Mouse (Mus musculus) heart, postnatal 25 days (tissue): ENCODE results near the gene Trim60. TPM values are rescaled to one million over a fixed set of nuclear protein-coding genes. Genes with fewer than 3 reads are reported as not detected.
"Not testable (repeated sequence)": the region's sequence is repeated elsewhere in the genome, so short reads cannot be mapped to it uniquely, and the experiment has no call there.

Source experiments
- DNase-seq: peaks from one replicate; pipeline ENCODE4 v3.0.0; 2022; ENCODE audit warnings: low spot score
- intact Hi-C: fragments of 180-260 bp; cut with DNase I; formaldehyde crosslinking; loops from one replicate; pipeline ENCODE4 v1.15.1; 2025
- total RNA-seq, 2 experiments: library from RNA; stranded (reverse); gene quantifications; 2 replicates each; pipeline ENCODE4 v1.2.3; 2021

Trim60 gene
- total RNA-seq, 2 experiments from 2014 or later: not detected

DNA sequence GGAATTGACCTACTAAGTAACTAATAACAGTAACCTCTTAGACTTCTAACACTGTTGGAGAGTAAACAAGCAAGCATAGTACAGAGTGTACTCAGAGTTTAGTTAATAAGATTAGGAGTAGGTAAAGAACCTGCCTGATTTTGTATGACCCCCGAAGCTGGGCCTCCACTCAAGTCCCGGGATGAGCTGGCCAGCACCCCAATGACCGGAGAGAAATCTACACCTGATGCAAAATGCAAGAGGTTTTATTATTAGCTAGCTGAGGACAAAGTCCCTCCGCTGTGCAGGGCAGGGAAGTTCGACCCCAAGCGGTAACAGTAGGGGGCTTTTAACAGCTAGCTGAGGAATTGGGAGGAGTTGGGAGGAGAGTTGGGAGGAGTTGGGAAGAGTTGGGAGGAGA lies 10.8 kb downstream of the Trim60 start:
- intact Hi-C loops, DNase-seq: not testable (repeated sequence)

DNA sequence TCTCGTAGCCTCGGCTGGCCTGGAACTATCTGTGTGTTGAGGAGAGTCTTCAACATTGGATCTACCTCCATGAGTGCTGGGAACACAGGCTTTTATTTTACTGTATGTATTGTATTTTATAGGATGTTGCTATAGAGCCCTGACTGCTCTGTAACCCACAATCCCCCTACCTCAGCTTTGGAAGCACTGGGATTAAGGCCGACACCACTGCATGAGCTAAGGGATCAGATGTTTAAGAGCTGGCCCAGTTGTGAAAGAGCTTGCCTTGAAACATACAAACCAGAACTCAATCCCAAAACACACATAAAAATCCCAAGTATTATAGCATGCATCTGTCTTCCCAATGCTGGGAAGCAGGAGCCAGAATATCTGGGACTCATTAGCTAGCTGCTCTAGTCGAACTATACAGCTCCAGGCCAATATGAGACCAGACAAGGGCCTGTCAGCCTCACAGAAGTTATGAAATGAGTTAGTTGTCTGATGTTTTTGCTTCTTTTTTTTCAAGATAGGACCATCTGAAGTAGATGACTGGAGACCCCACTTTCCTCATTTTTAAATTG lies 19.5 kb downstream of the Trim60 start:
- DNase-seq: no peak
- intact Hi-C loops: no loop called here

DNA sequence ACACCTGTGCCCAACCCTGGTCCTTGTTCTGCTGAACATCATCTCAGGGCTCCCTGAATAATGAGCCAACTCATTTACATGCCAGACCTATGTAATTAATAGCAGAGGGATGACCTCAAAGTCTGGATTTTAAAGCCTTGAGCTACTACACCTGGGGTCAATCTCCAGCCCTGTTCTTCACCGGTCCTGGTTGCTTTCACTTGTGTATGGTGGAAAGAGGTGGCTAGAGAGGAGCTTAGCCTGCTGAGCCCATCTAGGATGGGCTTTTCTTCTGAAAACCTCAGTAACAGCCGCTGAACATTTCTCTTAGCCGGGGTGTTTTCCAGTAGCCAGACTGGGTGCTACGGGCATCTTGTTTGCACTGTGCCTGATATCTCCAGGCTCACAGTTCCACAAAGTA lies 30.7 kb downstream of the Trim60 start, which contains the start of gene Trim75:
TSS of gene Trim75 (minus strand) at position 101 of the 400 bp plus-strand sequence.
- intact Hi-C loops: no loop called here
- DNase-seq: no peak

DNA sequence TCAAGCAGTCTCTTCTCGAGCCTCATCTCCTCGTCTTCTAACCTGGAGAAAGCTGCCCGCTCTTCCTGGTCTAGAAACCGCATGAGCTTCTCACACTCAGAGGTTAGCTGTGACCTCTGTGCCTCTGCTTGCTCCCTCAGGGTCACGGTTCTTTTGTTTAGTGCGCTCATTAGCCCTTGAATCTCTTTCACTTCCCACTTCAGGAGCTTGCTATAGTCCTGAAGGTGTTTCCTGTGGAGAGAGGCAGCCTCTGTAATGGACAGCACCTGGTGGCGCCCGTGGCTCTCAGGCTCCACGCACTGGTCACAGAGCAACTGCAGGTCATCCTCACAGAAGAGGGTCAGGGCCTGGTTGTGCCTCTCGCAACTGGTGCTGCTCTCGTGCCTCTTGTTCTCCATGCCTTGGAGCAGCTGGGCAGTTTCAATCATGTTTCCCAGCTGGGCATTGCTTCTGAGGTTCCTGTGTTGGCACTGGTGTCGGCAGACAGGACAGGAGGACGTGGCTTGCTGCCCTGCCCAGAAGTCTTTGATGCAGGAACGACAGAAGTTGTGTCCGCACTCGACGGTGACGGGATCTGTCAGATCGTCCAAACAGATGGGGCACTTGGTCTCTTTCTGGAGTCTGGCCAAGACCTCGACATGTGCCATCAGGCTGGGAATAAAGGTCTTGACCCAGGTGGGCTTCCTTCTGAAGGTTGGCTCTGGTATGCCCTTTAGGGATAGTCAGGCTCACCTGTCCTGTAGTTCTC lies 35.1 kb downstream of the Trim60 start:
- no peak for DNase-seq
- intact Hi-C loops: no loop called here

DNA sequence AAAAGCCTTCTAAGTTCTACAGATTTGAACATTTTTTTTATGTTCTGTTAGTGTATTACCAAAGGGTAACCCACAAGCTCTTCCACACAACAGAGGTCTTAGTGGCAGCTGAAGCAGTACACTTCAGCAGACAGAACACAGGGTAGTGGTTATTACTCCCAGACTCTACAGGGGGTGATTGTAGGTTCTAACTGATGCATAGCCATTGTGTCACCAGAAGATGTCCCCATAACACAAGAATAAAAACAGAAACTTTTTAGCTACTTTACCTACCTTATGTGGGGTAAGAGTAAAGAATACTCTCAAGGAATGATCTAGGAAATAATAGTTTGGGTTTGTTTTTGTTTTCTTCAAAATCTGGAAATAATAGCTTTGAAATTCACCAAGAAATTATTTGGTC lies 55.5 kb downstream of the Trim60 start:
- DNase-seq: no peak
- intact Hi-C loops: loop anchor here (2.0 kb wide), 1 partner anchor 148 kb away; no protein-coding TSS in a partner anchor

DNA sequence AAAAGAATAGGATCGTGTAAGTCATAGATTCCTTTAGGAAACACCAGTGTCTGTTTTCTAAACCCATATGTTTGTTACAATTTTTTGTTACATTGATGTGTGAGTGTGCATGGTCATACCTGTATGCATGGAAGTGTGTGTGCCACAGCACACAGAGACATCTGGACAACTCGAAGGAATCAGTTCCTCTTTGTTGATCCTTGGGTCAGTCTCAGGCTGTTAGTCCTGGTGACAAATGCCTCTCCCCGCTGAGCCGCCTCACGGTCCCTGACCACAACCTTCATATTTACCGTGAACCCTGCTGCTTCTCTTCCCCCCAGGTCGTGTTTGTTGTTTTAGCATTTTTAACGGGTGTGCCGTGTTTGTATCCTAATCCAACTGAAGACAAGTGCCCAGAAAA lies 59.4 kb downstream of the Trim60 start:
- intact Hi-C loops: no loop called here
- DNase-seq: no peak

DNA sequence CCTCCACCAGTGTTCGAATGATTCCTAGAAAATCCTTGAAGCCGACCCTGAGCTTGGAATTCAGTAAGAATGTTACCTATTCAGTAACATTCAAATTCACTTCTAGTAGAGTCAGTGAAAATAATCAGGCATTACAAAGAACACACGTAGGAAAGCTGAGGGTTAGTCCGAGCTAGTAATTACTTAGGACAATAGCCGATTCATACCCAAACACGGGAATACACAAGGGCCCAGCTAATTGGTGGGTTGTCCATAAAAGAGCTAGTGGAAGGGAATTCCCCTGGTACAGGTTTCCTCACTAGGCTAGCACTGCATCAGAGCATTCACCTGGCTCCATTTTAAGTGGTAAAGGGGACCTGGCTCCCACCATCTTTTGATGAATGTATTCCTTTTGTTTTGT lies 66.3 kb downstream of the Trim60 start:
- DNase-seq: no peak
- intact Hi-C loops: no loop called here

Other genes starting within 250 kb of the Trim60 start
- gene Klhl2, start 168.6 kb downstream of the Trim60 start, total RNA-seq: 10 to 100 TPM; 11.4 to 13.1 TPM
- gene Tmem192, start 71.4 kb downstream of the Trim60 start, total RNA-seq: 10 to 100 TPM; 15.4 to 18.7 TPM
- not detected for gene Trim75, start 30.8 kb downstream of the Trim60 start, total RNA-seq
- not detected for gene Trim61, start 61 bp downstream of the Trim60 start, total RNA-seq
- under 1 TPM in 1 of 2 experiments, not detected in 1; 0.36 TPM for gene Apela, start 18.8 kb upstream of the Trim60 start, total RNA-seq
- not detected for gene Gm10663, start 56.4 kb upstream of the Trim60 start, total RNA-seq
- gene BC030870, start 111.0 kb upstream of the Trim60 start, total RNA-seq: not detected